Mouse (Mus musculus): Measurements from ENCODE around the gene Gm49510.

GRCm38 (mm10) chr15:78877810-78878390, 21.6 kb upstream of the Gm49510 start:
- TF ChIP-seq CHD2 (IDR thresholded peaks at IDR 0.05; ENCODE audit: low read depth, low read length) = no peak
- TF ChIP-seq ZNF384 (IDR thresholded peaks at IDR 0.05; ENCODE audit: low read depth, low read length) = no peak
- TF ChIP-seq MAFK (IDR thresholded peaks at IDR 0.05; ENCODE audit: insufficient read depth, low read depth, low read length) = no peak
- TF ChIP-seq ZC3H11A (IDR thresholded peaks at IDR 0.05; ENCODE audit: borderline replicate concordance, low read depth, low read length) = no peak
